Mouse (Mus musculus) C2C12 (cell line): ENCODE data around the gene Gm20388. TPM values are rescaled to one million over a fixed set of nuclear protein-coding genes. Genes with fewer than 3 reads are reported as not detected.

ENCODE experiments used
- H3K27me3 ChIP-seq: one replicate; pipeline ENCODE4 v1.6.1; 2011; ENCODE audit not compliant: control insufficient read depth, insufficient read depth, insufficient read length
- H3K36me3 ChIP-seq: one replicate; pipeline ENCODE4 v1.6.1; 2011; ENCODE audit not compliant: control insufficient read depth, insufficient read depth
- H3K4me3 ChIP-seq: one replicate; pipeline ENCODE4 v1.5.1; 2011; ENCODE audit warnings: mild to moderate bottlenecking, control low read depth; ENCODE audit not compliant: poor library complexity, insufficient read depth, severe bottlenecking
- H3K79me2 ChIP-seq: one replicate; pipeline ENCODE4 v1.6.1; 2011; ENCODE audit not compliant: control insufficient read depth, insufficient read depth
- H3K79me3 ChIP-seq: one replicate; pipeline ENCODE4 v1.6.1; 2011; ENCODE audit warnings: low read depth, control low read depth
- H3ac ChIP-seq: one replicate; pipeline ENCODE3; 2011; ENCODE audit warnings: low read depth; ENCODE audit not compliant: control insufficient read depth, insufficient read length
- CEBPB ChIP-seq: IDR thresholded peaks from one replicate; pipeline ENCODE4 v1.6.1; 2011; ENCODE audit warnings: low read depth, mild to moderate bottlenecking, control low read depth, moderate library complexity
- CTCF ChIP-seq: IDR thresholded peaks from one replicate; pipeline ENCODE4 v1.5.1; 2011; ENCODE audit not compliant: control insufficient read depth, insufficient read depth, insufficient read length
- FOSL1 ChIP-seq: IDR thresholded peaks from one replicate; pipeline ENCODE4 v1.8.0; 2011; ENCODE audit warnings: mild to moderate bottlenecking, low read length; ENCODE audit not compliant: poor library complexity, insufficient read depth, severe bottlenecking
- MAX ChIP-seq: IDR thresholded peaks from one replicate; pipeline ENCODE4 v1.6.1; 2011; ENCODE audit warnings: mild to moderate bottlenecking, control low read depth
- MYOD1 ChIP-seq: IDR thresholded peaks from one replicate; pipeline ENCODE4 v1.6.1; 2011; ENCODE audit warnings: low read depth; ENCODE audit not compliant: control insufficient read depth, insufficient read length
- MYOG ChIP-seq: IDR thresholded peaks from one replicate; pipeline ENCODE4 v1.6.1; 2011; ENCODE audit not compliant: control insufficient read depth, insufficient read length; ENCODE audit errors: extremely low read depth
- USF1 ChIP-seq: IDR thresholded peaks from one replicate; pipeline ENCODE4 v1.6.1; 2011; ENCODE audit warnings: low read depth, mild to moderate bottlenecking, control low read depth, moderate library complexity
- polyA plus RNA-seq: library from polyadenylated mRNA; unstranded; fragments of >200 nt; fragmentation: generic; extraction: Trizol; gene quantifications from one replicate; pipeline ENCODE4 v1.2.1, GENCODE M21; 2012; ENCODE audit warnings: missing spikeins

The Gm20388 gene
- polyA plus RNA-seq, 1 experiment, result 15.0 TPM

DNA sequence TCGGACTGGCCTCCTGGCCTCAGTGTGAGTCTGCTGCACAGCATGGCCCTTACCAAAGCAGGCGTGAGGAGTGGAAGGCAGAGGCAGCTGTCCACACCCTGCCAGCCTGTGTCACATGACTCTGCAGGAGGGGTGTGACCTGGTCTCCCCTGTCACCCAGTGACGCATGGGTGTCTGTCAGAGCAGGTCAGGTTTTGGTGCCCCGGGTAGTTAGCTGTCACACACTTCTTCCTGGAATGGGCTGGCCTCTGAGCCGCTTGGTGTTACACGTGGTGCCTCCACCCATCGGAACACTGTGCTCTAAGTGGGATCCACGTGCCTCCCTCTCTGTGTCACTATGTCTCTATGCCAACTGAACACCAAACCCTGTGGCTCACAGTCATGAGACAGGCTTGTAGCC is 4355.2 kb downstream of the Gm20388 start:
- H3K79me3 ChIP-seq, result peaks cover 24% of the 10 kb centered on the region
- no peak overlapping the region for H3K4me3 ChIP-seq
- H3K36me3 ChIP-seq, result no peaks in the 10 kb centered on the region
- H3K27me3 ChIP-seq, result no peaks in the 10 kb centered on the region
- TF ChIP-seq FOSL1 (no peak), MYOD1 (peak; percentile 32), MYOG (no peak), CEBPB (no peak), MAX (peak; percentile 11), CTCF (no peak), USF1 (peak; percentile 46)
- H3ac ChIP-seq, result no peak overlapping the region
- peaks cover 76% of the 10 kb centered on the region for H3K79me2 ChIP-seq

- peaks cover 30% of the 10 kb centered on the region for H3K79me3 ChIP-seq
- H3K27me3 ChIP-seq, result no peaks in the 10 kb centered on the region
- no peak for TF ChIP-seq MYOD1
- no peak for TF ChIP-seq MYOG
- no peak for TF ChIP-seq CTCF
- no peak overlapping the region for H3K4me3 ChIP-seq
- peaks cover 76% of the 10 kb centered on the region for H3K79me2 ChIP-seq
- no peak overlapping the region for H3ac ChIP-seq
- H3K36me3 ChIP-seq, result no peaks in the 10 kb centered on the region
Measured at GRCm38 (mm10) chr8:124267206-124267605, 4356.6 kb downstream of the Gm20388 start.

- Histone ChIP-seq H3K36me3 (no peaks in the 10 kb centered on the region), H3ac (no peak overlapping the region), H3K79me2 (peaks cover 85% of the 10 kb centered on the region), H3K27me3 (no peaks in the 10 kb centered on the region), H3K4me3 (no peak overlapping the region), H3K79me3 (peaks cover 40% of the 10 kb centered on the region)
- TF ChIP-seq USF1 (no peak), MAX (no peak), CEBPB (no peak), FOSL1 (no peak), MYOD1 (no peak), MYOG (no peak), CTCF (no peak)
Measured at GRCm38 (mm10) chr8:124270504-124270903, 4359.9 kb downstream of the Gm20388 start.

GRCm38 (mm10) chr8:124270904-124271303 is 4360.3 kb downstream of the Gm20388 start:
- H3K36me3 ChIP-seq, result no peaks in the 10 kb centered on the region
- H3K4me3 ChIP-seq, result no peak overlapping the region
- no peaks in the 10 kb centered on the region for H3K27me3 ChIP-seq
- TF ChIP-seq FOSL1 (no peak), MYOD1 (peak; percentile 46)
- H3K79me2 ChIP-seq, result peaks cover 85% of the 10 kb centered on the region
- no peak overlapping the region for H3ac ChIP-seq
- peaks cover 44% of the 10 kb centered on the region for H3K79me3 ChIP-seq

DNA sequence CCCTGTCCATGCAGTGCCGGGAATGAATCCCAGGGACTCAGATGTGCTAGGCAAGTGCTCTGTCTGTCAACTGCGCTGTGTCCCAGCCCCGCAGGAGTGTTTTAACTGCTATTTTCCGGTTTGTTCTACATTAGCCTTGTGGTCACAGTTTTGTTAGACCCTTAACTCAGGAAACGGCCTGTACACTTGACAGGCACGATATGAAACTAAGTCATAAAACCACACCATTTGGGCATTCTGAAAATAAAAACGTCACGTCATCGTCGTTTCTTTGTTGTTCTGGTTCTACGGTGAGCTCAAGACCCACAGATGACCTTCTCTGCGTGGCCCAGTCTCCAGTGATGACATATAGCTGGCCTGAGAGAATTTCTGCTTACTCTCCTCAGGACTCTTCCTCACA is 4360.9 kb downstream of the Gm20388 start:
- H3K79me2 ChIP-seq, result peaks cover 85% of the 10 kb centered on the region
- no peaks in the 10 kb centered on the region for H3K27me3 ChIP-seq
- TF ChIP-seq FOSL1 (no peak), MAX (no peak), CEBPB (no peak), MYOD1 (no peak)

DNA sequence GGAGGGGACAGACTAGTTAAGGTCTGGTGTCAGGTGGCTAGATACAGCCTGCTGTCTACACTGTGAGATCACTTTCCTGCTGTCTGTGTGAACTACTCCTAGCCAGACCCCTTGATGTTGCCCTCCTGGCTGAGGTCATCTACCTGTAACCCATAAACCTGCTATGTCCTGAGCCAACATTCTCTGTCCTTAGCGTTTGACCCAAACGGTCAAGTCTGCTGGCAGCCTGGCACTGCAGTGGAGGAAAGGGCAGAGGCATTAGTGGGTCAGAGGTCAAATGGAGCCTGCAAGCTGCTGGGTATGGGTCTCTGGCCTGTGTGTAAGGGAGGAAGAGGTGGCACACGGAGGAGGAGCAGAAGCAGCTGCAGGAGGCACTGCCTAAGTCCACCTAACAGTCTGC is 4362.2 kb downstream of the Gm20388 start:
- TF ChIP-seq MYOD1, result no peak
- no peak for TF ChIP-seq CEBPB
- TF ChIP-seq CTCF, result no peak
- no peak for TF ChIP-seq MYOG
- no peak for TF ChIP-seq FOSL1
- no peak for TF ChIP-seq MAX
- TF ChIP-seq USF1, result no peak
- Histone ChIP-seq H3K79me2 (peaks cover 84% of the 10 kb centered on the region), H3K4me3 (no peak overlapping the region), H3ac (no peak overlapping the region), H3K79me3 (peaks cover 53% of the 10 kb centered on the region), H3K36me3 (no peaks in the 10 kb centered on the region), H3K27me3 (no peaks in the 10 kb centered on the region)

More for the DNA sequence above, 4360.9 kb downstream of the Gm20388 start:
- Histone ChIP-seq H3K79me3 (peaks cover 49% of the 10 kb centered on the region), H3K36me3 (no peaks in the 10 kb centered on the region), H3ac (no peak overlapping the region), H3K4me3 (no peak overlapping the region)
